Mouse (Mus musculus) liver, embryonic 13.5 days (tissue): ENCODE measurements at regions not wholly inside any gene's neighbourhood (a gene's known extent, or its start where the extent isn't known, plus 50 kb on each side); places are given as distances from the start of the nearest gene placed in this dataset.

Experiments
- ATAC-seq: fragments of 200-750 bp; cut with Nextera tagmentation; 2 replicates; pipeline ENCODE4 v1.8.0; 2017; ENCODE audit warnings: low read depth, mild to moderate bottlenecking, moderate number of reproducible peaks, moderate library complexity
- DNase-seq: peaks from one replicate; pipeline ENCODE4 v3.0.0; 2022
- H3K27ac ChIP-seq: fragments of 300-500 bp; sonication (generic); 2 replicates; pipeline ENCODE4 v1.5.1; 2015; ENCODE audit warnings: moderate library complexity, mild to moderate bottlenecking, inconsistent platforms
- H3K27me3 ChIP-seq: fragments of 300-500 bp; sonication (generic); 2 replicates; pipeline ENCODE4 v1.6.1; 2015; ENCODE audit warnings: mild to moderate bottlenecking, inconsistent platforms
- H3K36me3 ChIP-seq: fragments of 300-500 bp; sonication (generic); 2 replicates; pipeline ENCODE4 v1.6.1; 2015; ENCODE audit warnings: mild to moderate bottlenecking, inconsistent platforms
- H3K4me1 ChIP-seq: fragments of 300-500 bp; sonication (generic); replicated peaks from 2 replicates; pipeline ENCODE4 v1.6.1; 2015; ENCODE audit warnings: inconsistent platforms
- H3K4me2 ChIP-seq: fragments of 300-500 bp; sonication (generic); 2 replicates; pipeline ENCODE4 v1.6.1; 2015; ENCODE audit warnings: inconsistent platforms, mild to moderate bottlenecking, moderate library complexity
- H3K4me3 ChIP-seq: fragments of 300-500 bp; sonication (generic); replicated peaks from 2 replicates; pipeline ENCODE4 v1.5.1; 2015; ENCODE audit warnings: mild to moderate bottlenecking, inconsistent platforms
- H3K9ac ChIP-seq: fragments of 300-500 bp; sonication (generic); 2 replicates; pipeline ENCODE4 v1.6.1; 2015; ENCODE audit warnings: mild to moderate bottlenecking, inconsistent platforms
- H3K9me3 ChIP-seq: fragments of 300-500 bp; sonication (generic); replicated peaks from 2 replicates; pipeline ENCODE4 v1.6.1; 2016; ENCODE audit warnings: inconsistent platforms
- WGBS: fragments of 180-500 bp; shearing (Covaris S2); methylation state at CpG from one replicate; pipeline ENCODE4 v1.1.7; 2015; ENCODE audit not compliant: insufficient replicate concordance; 5-methylcytosine and 5-hydroxymethylcytosine counted together

DNA sequence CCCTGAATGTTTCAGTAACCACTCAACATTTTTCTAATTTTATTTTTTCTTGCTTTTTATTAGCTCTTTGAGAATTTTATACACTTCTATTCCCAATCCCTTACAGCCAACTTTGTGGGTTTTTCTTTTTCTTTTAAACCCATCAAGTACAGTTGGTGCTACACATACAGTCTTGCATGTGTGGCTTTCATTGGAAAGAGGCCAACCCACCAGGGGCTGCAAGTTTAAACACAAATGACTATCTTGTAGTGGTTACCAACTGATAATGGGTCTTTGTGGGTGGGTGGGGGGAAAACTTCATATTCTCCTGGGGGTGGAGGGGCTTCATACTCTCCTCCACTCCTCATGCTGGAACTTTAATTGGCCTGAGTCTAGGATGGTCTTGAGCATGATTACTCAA is 110.5 kb upstream of the Atg10 start:
- H3K4me2 ChIP-seq: no peak overlapping the region
- DNase-seq (no peak), ATAC-seq (no peak)
- no peaks in the 10 kb centered on the region for H3K27me3 ChIP-seq
- no peaks in the 10 kb centered on the region for H3K9me3 ChIP-seq
- H3K4me1 ChIP-seq: no peaks in the 10 kb centered on the region
- H3K4me3 ChIP-seq: no peak overlapping the region
- no peak overlapping the region for H3K9ac ChIP-seq
- H3K27ac ChIP-seq: no peak overlapping the region
- no peaks in the 10 kb centered on the region for H3K36me3 ChIP-seq

DNA sequence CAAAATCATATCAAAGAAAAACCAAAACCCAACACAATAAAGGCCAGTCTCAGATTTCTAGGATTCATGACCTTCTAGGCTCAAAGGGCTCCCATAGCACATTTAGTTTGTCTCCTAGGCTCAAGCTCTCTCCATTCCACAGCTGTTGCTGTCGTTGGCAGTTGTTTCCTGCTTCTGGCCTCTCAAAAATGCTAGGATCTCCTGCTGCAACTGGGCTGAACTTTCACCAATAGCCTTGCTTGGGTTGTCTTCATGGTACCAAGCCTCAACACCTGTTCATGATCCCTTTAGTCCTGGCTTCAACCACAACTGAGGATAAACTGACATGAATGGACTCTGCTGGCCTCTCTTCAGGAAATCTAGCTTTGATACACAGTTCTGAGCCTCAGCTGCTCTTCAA is 115.9 kb upstream of the Ssbp2 start:
- ATAC-seq: no peak
- no peak overlapping the region for H3K27ac ChIP-seq
- no peaks in the 10 kb centered on the region for H3K36me3 ChIP-seq
- 49% methylated on average over 1 of the region's 1 CpGs for WGBS
- H3K9ac ChIP-seq: no peak overlapping the region
- H3K4me2 ChIP-seq: no peak overlapping the region
- no peaks in the 10 kb centered on the region for H3K27me3 ChIP-seq
- no peak overlapping the region for H3K4me3 ChIP-seq
- DNase-seq: no peak
- H3K9me3 ChIP-seq: no peaks in the 10 kb centered on the region
- H3K4me1 ChIP-seq: no peaks in the 10 kb centered on the region

DNA sequence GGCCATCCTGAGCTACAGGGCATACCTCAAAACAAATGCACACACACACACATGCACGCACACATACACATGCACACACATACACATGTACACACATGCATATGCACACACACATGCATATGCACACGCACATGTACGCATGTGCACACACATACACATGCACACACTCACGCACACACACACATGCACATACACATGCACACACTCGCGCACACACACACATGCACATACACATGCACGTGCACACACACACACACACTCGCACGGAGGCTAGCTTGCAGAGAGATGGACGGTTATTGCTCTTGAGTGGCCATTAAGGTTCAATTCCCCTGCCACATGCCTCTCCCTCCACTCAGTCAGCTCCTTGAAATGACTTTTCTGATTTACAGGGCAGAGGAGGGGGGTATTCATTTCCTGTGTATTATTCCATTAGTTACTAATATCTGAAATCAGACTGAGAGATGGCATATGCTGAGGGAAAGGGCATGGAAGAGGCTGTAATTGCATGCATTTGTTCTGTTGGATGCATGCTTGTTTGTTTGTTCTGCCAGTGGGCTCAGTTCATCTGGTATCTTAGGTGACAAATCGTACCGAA is 111.5 kb upstream of the Ssbp2 start:
- H3K9ac ChIP-seq: no peak overlapping the region
- no peak overlapping the region for H3K4me2 ChIP-seq
- WGBS: 84% methylated on average over 12 of the region's 12 CpGs
- H3K4me1 ChIP-seq: no peaks in the 10 kb centered on the region
- H3K9me3 ChIP-seq: no peaks in the 10 kb centered on the region
- no peak for ATAC-seq
- no peak overlapping the region for H3K27ac ChIP-seq
- no peaks in the 10 kb centered on the region for H3K36me3 ChIP-seq
- no peak overlapping the region for H3K4me3 ChIP-seq
- no peaks in the 10 kb centered on the region for H3K27me3 ChIP-seq
- DNase-seq: no peak

DNA sequence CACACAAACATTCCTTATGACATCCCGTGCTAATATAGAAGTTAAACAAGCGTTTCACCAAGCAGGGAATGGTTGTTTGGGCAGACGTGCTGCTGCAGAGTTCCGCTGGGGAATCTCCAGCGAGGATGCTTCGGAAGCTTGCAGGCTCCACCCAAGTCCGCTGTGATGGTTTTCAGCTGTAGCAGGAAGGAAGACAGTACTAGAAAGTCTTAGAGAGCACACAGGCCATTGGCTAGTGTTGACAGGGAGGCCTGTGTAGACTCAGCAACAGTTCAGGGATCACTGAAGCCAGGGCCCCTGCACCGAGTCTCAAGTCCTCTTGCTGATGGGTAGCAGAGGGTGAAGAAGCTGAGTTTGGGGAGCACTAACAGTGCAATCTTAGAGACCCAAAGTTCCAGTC is 107.8 kb upstream of the Ssbp2 start:
- no peaks in the 10 kb centered on the region for H3K4me1 ChIP-seq
- DNase-seq: no peak
- no peak overlapping the region for H3K4me3 ChIP-seq
- WGBS: 74% methylated on average over 8 of the region's 8 CpGs
- ATAC-seq: no peak
- H3K9ac ChIP-seq: no peak overlapping the region
- no peak overlapping the region for H3K4me2 ChIP-seq
- H3K27ac ChIP-seq: no peak overlapping the region
- no peaks in the 10 kb centered on the region for H3K27me3 ChIP-seq
- no peaks in the 10 kb centered on the region for H3K9me3 ChIP-seq
- no peaks in the 10 kb centered on the region for H3K36me3 ChIP-seq

DNA sequence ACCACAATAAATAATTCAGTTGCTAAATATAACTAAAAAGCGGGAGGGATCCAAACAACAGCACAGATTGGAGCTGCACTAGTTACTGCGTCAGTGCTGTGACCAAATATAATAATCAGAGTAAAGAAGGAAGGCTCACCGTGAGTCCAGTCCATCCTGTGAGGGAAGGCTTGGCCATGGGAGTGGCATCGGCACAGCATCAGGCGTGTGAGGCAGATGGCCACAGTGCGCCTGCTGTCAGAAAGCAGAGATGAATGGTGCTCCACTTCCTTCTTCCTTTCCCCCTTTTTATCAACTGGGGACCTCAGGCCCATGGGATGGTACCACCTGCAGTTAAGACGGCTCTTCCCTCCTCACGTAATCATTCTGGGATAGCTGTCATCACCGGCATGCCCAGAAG is 103.6 kb upstream of the Ssbp2 start:
- H3K36me3 ChIP-seq: no peaks in the 10 kb centered on the region
- H3K27me3 ChIP-seq: no peaks in the 10 kb centered on the region
- H3K4me3 ChIP-seq: no peak overlapping the region
- no peaks in the 10 kb centered on the region for H3K9me3 ChIP-seq
- no peak overlapping the region for H3K27ac ChIP-seq
- H3K4me1 ChIP-seq: no peaks in the 10 kb centered on the region
- no peak overlapping the region for H3K4me2 ChIP-seq
- DNase-seq (no peak), ATAC-seq (no peak)
- no peak overlapping the region for H3K9ac ChIP-seq
- WGBS: 71% methylated on average over 9 of the region's 9 CpGs

DNA sequence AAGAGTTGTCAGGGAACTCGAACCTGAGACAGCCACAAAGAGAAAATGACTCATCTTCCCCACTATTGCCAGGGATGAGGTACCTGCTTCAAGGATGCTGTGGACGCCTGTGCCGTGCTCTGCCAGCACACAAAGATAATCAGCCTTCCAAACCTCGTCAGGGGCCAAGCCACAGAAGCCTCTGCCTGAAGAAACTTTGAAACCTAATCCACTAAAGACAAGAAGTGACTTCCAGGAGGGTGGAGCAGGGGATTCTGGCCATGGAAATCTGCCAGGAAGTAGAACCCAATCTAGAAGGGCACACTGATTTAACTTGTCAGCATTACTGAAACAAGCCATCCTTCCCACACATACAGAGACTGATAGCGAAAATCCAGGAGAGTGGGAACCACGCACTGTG is 100.0 kb upstream of the Ssbp2 start:
- Histone ChIP-seq H3K9ac (no peak overlapping the region), H3K9me3 (no peaks in the 10 kb centered on the region), H3K4me1 (no peaks in the 10 kb centered on the region), H3K4me2 (no peak overlapping the region), H3K27ac (no peak overlapping the region), H3K4me3 (no peak overlapping the region), H3K27me3 (no peaks in the 10 kb centered on the region), H3K36me3 (no peaks in the 10 kb centered on the region)
- ATAC-seq: no peak
- no peak for DNase-seq
- 46% methylated on average over 6 of the region's 6 CpGs for WGBS

DNA sequence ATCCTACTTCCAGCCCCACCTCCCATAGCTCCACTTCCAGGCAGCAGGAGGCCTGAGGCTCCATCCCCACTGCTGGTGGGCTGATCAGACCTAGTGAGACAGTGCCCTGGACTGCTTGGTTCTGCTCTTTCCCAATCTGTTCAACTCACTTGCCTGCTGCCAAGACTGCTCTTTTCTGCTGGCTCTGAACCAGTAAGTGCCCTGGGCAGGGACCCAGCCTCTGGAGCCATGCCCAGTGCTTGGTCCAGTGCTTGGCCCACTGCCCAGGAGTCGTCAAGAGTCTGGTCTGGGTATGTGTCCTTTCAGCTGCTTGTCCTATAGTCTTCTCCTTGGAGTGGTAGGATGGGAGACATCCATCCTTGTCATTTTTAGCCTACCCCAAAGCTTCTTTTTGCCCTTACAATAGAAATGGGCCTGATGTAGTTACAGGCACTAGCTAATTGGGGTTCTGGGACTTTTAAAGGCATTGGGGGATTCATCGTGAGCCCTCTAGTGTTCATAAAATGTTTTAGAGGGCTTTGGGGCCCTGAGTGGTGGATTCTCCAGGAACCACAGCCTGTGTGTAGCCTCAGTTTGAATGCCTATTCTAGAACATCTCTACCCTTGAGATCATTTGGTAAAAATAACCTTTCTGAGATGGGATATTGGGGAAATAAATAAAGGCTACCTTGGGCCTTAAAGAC is 94.7 kb upstream of the Ssbp2 start:
- peaks cover 11% of the 10 kb centered on the region for H3K4me1 ChIP-seq
- H3K36me3 ChIP-seq: no peaks in the 10 kb centered on the region
- DNase-seq: no peak
- H3K4me3 ChIP-seq: no peak overlapping the region
- no peak for ATAC-seq
- no peak overlapping the region for H3K4me2 ChIP-seq
- no peaks in the 10 kb centered on the region for H3K27me3 ChIP-seq
- 50% methylated on average over 2 of the region's 2 CpGs for WGBS
- no peak overlapping the region for H3K27ac ChIP-seq
- H3K9ac ChIP-seq: no peak overlapping the region
- H3K9me3 ChIP-seq: no peaks in the 10 kb centered on the region

DNA sequence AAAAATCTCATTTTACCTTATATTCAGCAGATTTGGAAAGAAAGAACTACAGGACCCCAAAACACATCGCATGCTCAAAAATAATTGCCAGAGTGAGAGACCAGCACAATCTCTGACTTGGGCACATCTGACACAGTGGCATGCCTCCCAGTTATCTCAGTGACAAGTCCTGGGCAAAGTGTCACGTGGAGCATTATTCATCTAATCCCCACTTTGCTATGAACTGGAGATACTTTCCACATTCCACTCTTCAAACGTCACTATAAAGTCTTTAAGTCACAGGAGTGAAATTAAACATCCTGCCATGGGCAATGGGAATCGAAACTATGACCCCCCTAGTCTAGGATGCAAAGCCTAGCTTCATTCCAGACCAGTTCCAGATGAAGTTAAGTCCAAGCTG is 93.5 kb upstream of the Ssbp2 start:
- H3K4me3 ChIP-seq: no peak overlapping the region
- DNase-seq (no peak), ATAC-seq (no peak)
- no peaks in the 10 kb centered on the region for H3K27me3 ChIP-seq
- no peak overlapping the region for H3K4me2 ChIP-seq
- no peaks in the 10 kb centered on the region for H3K36me3 ChIP-seq
- H3K27ac ChIP-seq: no peak overlapping the region
- peaks cover 19% of the 10 kb centered on the region for H3K4me1 ChIP-seq
- H3K9ac ChIP-seq: no peak overlapping the region
- H3K9me3 ChIP-seq: no peaks in the 10 kb centered on the region
- 66% methylated on average over 4 of the region's 4 CpGs for WGBS

DNA sequence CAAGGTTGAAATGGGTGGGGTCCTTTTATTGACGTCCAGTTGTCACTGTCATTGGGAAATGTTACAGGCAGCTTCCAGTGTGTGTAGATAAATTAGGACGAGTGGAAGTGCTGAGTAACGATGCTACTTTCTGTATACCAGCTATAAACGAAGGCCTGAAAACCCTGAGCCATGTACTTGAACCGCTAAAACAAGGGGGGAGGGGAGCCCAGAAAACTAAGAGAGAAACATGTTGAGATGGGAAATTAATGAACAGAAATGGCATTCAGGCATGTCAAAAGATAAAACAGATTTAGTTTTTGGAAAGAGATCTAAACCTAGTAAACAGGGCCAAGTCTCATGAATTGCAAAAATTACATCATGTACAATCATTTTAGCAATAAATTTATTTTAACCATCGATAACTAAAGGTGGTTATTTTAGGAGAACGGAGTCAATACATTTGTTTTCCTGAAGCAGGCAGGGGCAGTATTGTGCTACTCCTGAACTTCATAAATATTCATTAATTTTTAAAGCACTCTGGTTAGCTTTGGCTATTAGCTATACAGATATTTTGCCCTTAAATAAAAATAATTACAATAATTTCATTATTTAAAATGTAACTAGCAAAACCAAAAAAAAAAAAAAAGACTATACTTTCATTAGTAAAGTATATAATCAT is 92.1 kb upstream of the Ssbp2 start:
- ATAC-seq: no peak
- no peak overlapping the region for H3K4me2 ChIP-seq
- no peak overlapping the region for H3K9ac ChIP-seq
- H3K4me3 ChIP-seq: no peak overlapping the region
- H3K36me3 ChIP-seq: no peaks in the 10 kb centered on the region
- H3K27me3 ChIP-seq: no peaks in the 10 kb centered on the region
- no peak for DNase-seq
- WGBS: 42% methylated on average over 7 of the region's 7 CpGs
- H3K27ac ChIP-seq: no peak overlapping the region
- H3K4me1 ChIP-seq: peaks cover 34% of the 10 kb centered on the region
- no peaks in the 10 kb centered on the region for H3K9me3 ChIP-seq

DNA sequence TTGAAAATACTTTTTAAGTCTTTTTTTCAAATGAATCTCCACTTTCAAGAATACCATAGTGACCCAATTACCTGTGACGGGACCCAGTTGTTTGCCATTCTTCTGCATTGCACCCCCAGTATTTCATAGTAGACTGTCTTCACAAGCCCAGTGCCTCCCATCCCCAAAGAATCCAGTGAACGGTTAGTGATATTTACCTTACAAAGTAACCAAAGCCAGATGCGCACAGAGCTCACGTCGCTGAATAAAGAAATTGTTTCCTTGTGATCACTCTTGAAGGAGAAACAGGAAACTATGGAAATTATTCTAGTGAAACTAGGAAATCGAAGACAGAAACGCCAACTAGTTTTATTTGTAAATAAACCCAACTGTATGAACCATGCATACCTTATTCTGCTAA is 91.4 kb upstream of the Ssbp2 start:
- Histone ChIP-seq H3K36me3 (no peaks in the 10 kb centered on the region), H3K27ac (no peak overlapping the region), H3K9me3 (no peaks in the 10 kb centered on the region), H3K4me3 (no peak overlapping the region), H3K4me2 (no peak overlapping the region), H3K9ac (no peak overlapping the region), H3K4me1 (peaks cover 36% of the 10 kb centered on the region), H3K27me3 (no peaks in the 10 kb centered on the region)
- 81% methylated on average over 7 of the region's 7 CpGs for WGBS
- DNase-seq (no peak), ATAC-seq (no peak)

DNA sequence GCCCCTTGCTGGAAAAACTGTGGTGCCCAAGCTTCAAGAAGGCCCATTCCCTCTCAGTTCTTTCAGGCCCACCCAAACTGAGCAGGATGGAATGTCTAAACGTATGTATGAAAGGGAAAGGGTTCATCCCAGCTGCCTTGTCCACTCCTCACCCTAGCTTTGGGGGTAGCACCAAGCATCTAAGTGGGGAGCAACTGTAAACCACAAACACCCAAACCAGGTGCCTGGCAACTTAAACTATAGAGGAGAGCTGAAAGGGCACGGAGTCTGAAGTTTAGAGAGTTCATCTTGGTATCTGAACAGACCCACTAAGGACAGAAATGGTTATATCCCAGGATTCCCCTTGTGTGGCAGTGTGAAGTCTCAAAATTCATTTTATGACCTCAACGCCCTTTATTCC is 90.1 kb upstream of the Ssbp2 start:
- no peaks in the 10 kb centered on the region for H3K36me3 ChIP-seq

DNA sequence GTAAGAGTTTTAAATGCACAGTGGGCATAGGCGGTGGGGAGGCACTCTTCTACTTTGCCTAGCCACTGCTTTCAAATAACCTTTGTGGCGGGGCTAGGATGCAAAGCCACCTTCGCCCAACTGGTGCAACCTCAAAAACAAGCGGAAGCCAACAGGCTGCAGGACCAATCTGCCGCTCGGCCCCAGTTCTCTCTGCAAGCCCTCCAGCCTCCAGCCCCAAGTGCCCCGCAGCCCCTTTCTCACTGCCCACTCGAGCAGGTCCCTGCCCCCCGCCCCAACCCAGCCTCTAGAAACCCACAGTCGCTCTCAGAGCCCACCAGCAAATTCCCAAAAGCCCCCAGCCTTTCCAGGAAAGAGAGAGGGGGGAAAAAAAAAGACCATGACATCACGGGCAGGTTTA is 89.6 kb upstream of the Ssbp2 start:
- H3K9me3 ChIP-seq: no peaks in the 10 kb centered on the region
- H3K4me3 ChIP-seq: peak overlapping the region; percentile 66
- peak overlapping the region; percentile 89 for H3K4me2 ChIP-seq
- H3K27ac ChIP-seq: peak overlapping the region; percentile 87
- peak; percentile 20 for DNase-seq
- H3K27me3 ChIP-seq: no peaks in the 10 kb centered on the region
- no peaks in the 10 kb centered on the region for H3K36me3 ChIP-seq
- 4% methylated on average over 11 of the region's 11 CpGs for WGBS
- H3K4me1 ChIP-seq: peaks cover 41% of the 10 kb centered on the region
- peak; percentile 47; the same call in 1 of the 2 replicates for ATAC-seq
- peak overlapping the region; percentile 80 for H3K9ac ChIP-seq

More for the DNA sequence above, 90.1 kb upstream of the Ssbp2 start:
- Histone ChIP-seq H3K4me2 (peak overlapping the region; percentile 89), H3K9ac (peak overlapping the region; percentile 80; the same call in 1 of the 2 replicates), H3K4me1 (peaks cover 41% of the 10 kb centered on the region), H3K27me3 (no peaks in the 10 kb centered on the region), H3K4me3 (peak overlapping the region; percentile 66), H3K27ac (peak overlapping the region; percentile 87), H3K9me3 (no peaks in the 10 kb centered on the region)
- WGBS: 47% methylated on average over 3 of the region's 3 CpGs
- ATAC-seq (no peak), DNase-seq (no peak)
